Mouse (Mus musculus) midbrain, postnatal 0 days (tissue): ENCODE measurements around the gene Smtnl1. TPM values are rescaled to one million over a fixed set of nuclear protein-coding genes. Genes with fewer than 3 reads are reported as not detected.

Experiments
- ATAC-seq: fragments of 200-750 bp; cut with Nextera tagmentation; 2 replicates; pipeline ENCODE4 v1.8.0; 2017; ENCODE audit warnings: moderate number of reproducible peaks, mild to moderate bottlenecking, moderate TSS enrichment, moderate library complexity; ENCODE audit not compliant: low FRiP score
- DNase-seq: peaks from one replicate; pipeline ENCODE4 v3.0.0-alpha.2; 2015; ENCODE audit warnings: low spot score
- H3K27ac ChIP-seq: fragments of 300-500 bp; sonication (generic); 2 replicates; pipeline ENCODE4 v1.5.1; 2014; ENCODE audit warnings: low read depth, mild to moderate bottlenecking, low read length, mixed read lengths
- H3K27me3 ChIP-seq: fragments of 300-500 bp; sonication (generic); 2 replicates; pipeline ENCODE4 v1.6.1; 2014; ENCODE audit warnings: low read length, control low read depth, mixed read lengths; ENCODE audit not compliant: insufficient read depth
- H3K36me3 ChIP-seq: fragments of 300-500 bp; sonication (generic); 2 replicates; pipeline ENCODE4 v1.6.1; 2014; ENCODE audit warnings: low read length, control low read depth, mixed read lengths; ENCODE audit not compliant: insufficient read depth
- H3K4me1 ChIP-seq: fragments of 300-500 bp; sonication (generic); 2 replicates; pipeline ENCODE4 v1.6.1; 2014; ENCODE audit warnings: mild to moderate bottlenecking, control low read depth, antibody characterized with exemption, low read length, mixed read lengths; ENCODE audit not compliant: insufficient read depth
- H3K4me2 ChIP-seq: fragments of 300-500 bp; sonication (generic); 2 replicates; pipeline ENCODE4 v1.6.1; 2014; ENCODE audit warnings: low read depth, mild to moderate bottlenecking, low read length, mixed read lengths; ENCODE audit not compliant: poor library complexity, severe bottlenecking
- H3K4me3 ChIP-seq: fragments of 300-500 bp; sonication (generic); 2 replicates; pipeline ENCODE4 v1.5.1; 2014; ENCODE audit warnings: low read depth, mild to moderate bottlenecking, low read length, moderate library complexity
- H3K9ac ChIP-seq: fragments of 300-500 bp; sonication (generic); replicated peaks from 2 replicates; pipeline ENCODE4 v1.6.1; 2014; ENCODE audit warnings: mild to moderate bottlenecking, low read length, moderate library complexity, mixed read lengths; ENCODE audit not compliant: poor library complexity, severe bottlenecking
- H3K9me3 ChIP-seq: fragments of 300-500 bp; sonication (generic); 2 replicates; pipeline ENCODE4 v1.6.1; 2016; ENCODE audit warnings: low read length, control low read depth
- CTCF ChIP-seq: IDR thresholded peaks from 2 replicates; pipeline ENCODE4 v1.5.1; 2016; ENCODE audit warnings: antibody characterized with exemption, mild to moderate bottlenecking
- WGBS: fragments of 180-500 bp; shearing (Covaris S2); extraction: QIAGEN DNeasy Blood & Tissue Kit; methylation state at CpG from one replicate; pipeline ENCODE4 v1.1.7; 2014; 5-methylcytosine and 5-hydroxymethylcytosine counted together
- polyA plus RNA-seq: library from polyadenylated mRNA; unstranded; fragments of >200 nt; fragmentation: Nextera tagmentation; extraction: Ambion mirVana; gene quantifications from 2 replicates; pipeline ENCODE4 v1.2.1, GENCODE M21; 2015
- total RNA-seq: library from RNA; depleted of rRNA; stranded (reverse); fragments of >200 nt; gene quantifications from 2 replicates; pipeline ENCODE4 v1.2.3, GENCODE M21; 2014

The Smtnl1 gene
- total and polyA plus RNA-seq, 2 experiments from 2014 or later, result not detected

GRCm38 (mm10) chr2:84861430-84861829 lies 39.0 kb upstream of the Smtnl1 start:
- H3K36me3 ChIP-seq, result no peaks in the 10 kb centered on the region
- no peaks in the 10 kb centered on the region for H3K9me3 ChIP-seq
- H3K27me3 ChIP-seq, result peaks cover 4% of the 10 kb centered on the region; the same call in 1 of the 2 replicates
- DNase-seq (no peak), ATAC-seq (no peak)
- H3K9ac ChIP-seq, result no peak overlapping the region
- no peak overlapping the region for H3K4me3 ChIP-seq
- WGBS, result 91% methylated on average over 3 of the region's 3 CpGs
- H3K4me2 ChIP-seq, result no peak overlapping the region
- no peak overlapping the region for H3K27ac ChIP-seq
- no peaks in the 10 kb centered on the region for H3K4me1 ChIP-seq
- no peak for TF ChIP-seq CTCF

GRCm38 (mm10) chr2:84859991-84860780 lies 37.7 kb upstream of the Smtnl1 start:
- Histone ChIP-seq H3K9ac (no peak overlapping the region), H3K4me2 (no peak overlapping the region), H3K36me3 (no peaks in the 10 kb centered on the region), H3K4me1 (no peaks in the 10 kb centered on the region), H3K27ac (no peak overlapping the region), H3K9me3 (no peaks in the 10 kb centered on the region), H3K27me3 (no peaks in the 10 kb centered on the region), H3K4me3 (no peak overlapping the region)
- no peak for TF ChIP-seq CTCF
- ATAC-seq, result peak; percentile 19; the same call in 1 of the 2 replicates
- peak; percentile 30 for DNase-seq
- WGBS, result 82% methylated on average over 7 of the region's 7 CpGs

GRCm38 (mm10) chr2:84858551-84858950 lies 36.1 kb upstream of the Smtnl1 start:
- no peaks in the 10 kb centered on the region for H3K36me3 ChIP-seq
- H3K4me3 ChIP-seq, result no peak overlapping the region
- ATAC-seq (no peak), DNase-seq (no peak)
- WGBS, result 89% methylated on average over 1 of the region's 1 CpGs
- H3K27ac ChIP-seq, result no peak overlapping the region
- no peak overlapping the region for H3K9ac ChIP-seq
- H3K27me3 ChIP-seq, result no peaks in the 10 kb centered on the region
- no peak for TF ChIP-seq CTCF
- no peaks in the 10 kb centered on the region for H3K4me1 ChIP-seq
- H3K9me3 ChIP-seq, result no peaks in the 10 kb centered on the region
- H3K4me2 ChIP-seq, result no peak overlapping the region

- 48% methylated on average over 2 of the region's 2 CpGs for WGBS
- TF ChIP-seq CTCF, result peak; percentile 82
- DNase-seq (peak; percentile 55), ATAC-seq (peak; percentile 50; the same call in 1 of the 2 replicates)
- Histone ChIP-seq H3K9ac (no peak overlapping the region), H3K9me3 (no peaks in the 10 kb centered on the region), H3K4me2 (no peak overlapping the region), H3K27ac (no peak overlapping the region), H3K27me3 (no peaks in the 10 kb centered on the region), H3K4me3 (no peak overlapping the region), H3K4me1 (no peaks in the 10 kb centered on the region), H3K36me3 (no peaks in the 10 kb centered on the region)
These were observed 33.3 kb upstream of the Smtnl1 start for GRCm38 (mm10) chr2:84855732-84856131.

- TF ChIP-seq CTCF, result no peak
- no peaks in the 10 kb centered on the region for H3K9me3 ChIP-seq
- H3K9ac ChIP-seq, result no peak overlapping the region
- no peak overlapping the region for H3K4me3 ChIP-seq
- H3K27ac ChIP-seq, result no peak overlapping the region
- no peaks in the 10 kb centered on the region for H3K27me3 ChIP-seq
- H3K36me3 ChIP-seq, result no peaks in the 10 kb centered on the region
- DNase-seq (no peak), ATAC-seq (peak; percentile 26; the same call in 1 of the 2 replicates)
- peak overlapping the region; percentile 20 for H3K4me2 ChIP-seq
- 38% methylated on average over 23 of the region's 23 CpGs for WGBS
- no peaks in the 10 kb centered on the region for H3K4me1 ChIP-seq
These were observed 28.9 kb upstream of the Smtnl1 start for GRCm38 (mm10) chr2:84851130-84852040.
